Mouse (Mus musculus): ENCODE data around the gene Tomm20l. TPM values are rescaled to one million over a fixed set of nuclear protein-coding genes. Genes with fewer than 3 reads are reported as not detected.

The Tomm20l gene
- total and polyA plus RNA-seq, 2 experiments from 2014 or later, result not detected

- ATAC-seq (ENCODE audit: insufficient read depth, low read depth), result no peak
- Histone ChIP-seq H3K4me2 (ENCODE audit: low read depth, low read length) (no peak overlapping the region), H3K4me3 (ENCODE audit: low read depth, low read length) (no peak overlapping the region), H3K27me3 (ENCODE audit: control insufficient read depth, insufficient read depth, low read length) (no peaks in the 10 kb centered on the region), H3K9ac (replicated peaks; ENCODE audit: low read depth, low read length) (no peak overlapping the region), H3K9me3 (replicated peaks; ENCODE audit: control insufficient read depth, low read length) (no peaks in the 10 kb centered on the region), H3K36me3 (replicated peaks; ENCODE audit: control insufficient read depth, insufficient read depth, low read length) (peaks cover 46% of the 10 kb centered on the region), H3K4me1 (ENCODE audit: control insufficient read depth, insufficient read depth) (peaks cover 13% of the 10 kb centered on the region), H3K27ac (ENCODE audit: low read depth) (no peak overlapping the region)
- WGBS, result 81% methylated on average over 5 of the region's 5 CpGs
- peak; percentile 20; the same call in 1 of the 2 replicates for TF ChIP-seq CTCF (IDR thresholded peaks at IDR 0.05; ENCODE audit: low read depth)
- no peak for TF ChIP-seq EP300 (IDR thresholded peaks at IDR 0.05; ENCODE audit: low read depth)
- no peak for DNase-seq (ENCODE audit: low spot score)
Observed at GRCm38 (mm10) chr12:71139258-71139828, 28.1 kb downstream of the Tomm20l start.

DNA sequence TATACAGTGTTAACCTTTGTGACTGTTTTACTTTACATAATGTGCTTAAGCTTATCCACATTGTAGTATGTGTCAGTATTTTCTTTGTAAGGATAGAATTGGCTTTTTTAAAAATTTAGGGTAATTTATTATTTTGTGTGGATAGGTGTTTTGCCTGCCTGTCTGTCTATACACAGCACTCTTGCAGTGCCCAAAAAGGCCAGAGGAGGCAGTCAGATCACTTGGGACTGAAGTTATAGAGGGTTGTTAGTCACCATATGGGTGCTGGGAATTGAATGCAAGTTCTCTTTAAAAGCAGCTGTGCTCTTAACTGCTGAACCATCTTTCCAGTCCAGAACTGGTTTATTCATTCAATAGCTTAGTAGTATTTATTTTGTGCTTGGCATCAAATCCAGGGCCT, 30.0 kb downstream of the Tomm20l start:
- TF ChIP-seq CTCF (IDR thresholded peaks at IDR 0.05; ENCODE audit: low read depth) (no peak), EP300 (IDR thresholded peaks at IDR 0.05; ENCODE audit: low read depth) (no peak)
- Histone ChIP-seq H3K4me3 (ENCODE audit: low read depth, low read length) (no peak overlapping the region), H3K4me2 (ENCODE audit: low read depth, low read length) (no peak overlapping the region), H3K36me3 (replicated peaks; ENCODE audit: control insufficient read depth, insufficient read depth, low read length) (peaks cover 61% of the 10 kb centered on the region), H3K9ac (replicated peaks; ENCODE audit: low read depth, low read length) (no peak overlapping the region), H3K4me1 (ENCODE audit: control insufficient read depth, insufficient read depth) (peaks cover 10% of the 10 kb centered on the region), H3K9me3 (replicated peaks; ENCODE audit: control insufficient read depth, low read length) (no peaks in the 10 kb centered on the region), H3K27me3 (ENCODE audit: control insufficient read depth, insufficient read depth, low read length) (no peaks in the 10 kb centered on the region), H3K27ac (ENCODE audit: low read depth) (no peak overlapping the region)
- ATAC-seq (ENCODE audit: insufficient read depth, low read depth) (no peak), DNase-seq (ENCODE audit: low spot score) (no peak)

GRCm38 (mm10) chr12:71147641-71148040, 36.4 kb downstream of the Tomm20l start:
- peaks cover 73% of the 10 kb centered on the region for H3K36me3 ChIP-seq (replicated peaks; ENCODE audit: control insufficient read depth, insufficient read depth, low read length)
- H3K27ac ChIP-seq (ENCODE audit: low read depth), result no peak overlapping the region
- H3K9ac ChIP-seq (replicated peaks; ENCODE audit: low read depth, low read length), result no peak overlapping the region
- no peak overlapping the region for H3K4me3 ChIP-seq (ENCODE audit: low read depth, low read length)
- no peaks in the 10 kb centered on the region for H3K27me3 ChIP-seq (ENCODE audit: control insufficient read depth, insufficient read depth, low read length)
- DNase-seq (ENCODE audit: low spot score) (peak; percentile 35), ATAC-seq (ENCODE audit: insufficient read depth, low read depth) (no peak)
- H3K9me3 ChIP-seq (replicated peaks; ENCODE audit: control insufficient read depth, low read length), result no peaks in the 10 kb centered on the region
- 57% methylated on average over 3 of the region's 3 CpGs for WGBS
- no peak for TF ChIP-seq EP300 (IDR thresholded peaks at IDR 0.05; ENCODE audit: low read depth)
- peak; percentile 56 for TF ChIP-seq CTCF (IDR thresholded peaks at IDR 0.05; ENCODE audit: low read depth)
- no peaks in the 10 kb centered on the region for H3K4me1 ChIP-seq (ENCODE audit: control insufficient read depth, insufficient read depth)
- H3K4me2 ChIP-seq (ENCODE audit: low read depth, low read length), result no peak overlapping the region

GRCm38 (mm10) chr12:71148801-71149200, 37.6 kb downstream of the Tomm20l start:
- H3K27ac ChIP-seq (ENCODE audit: low read depth), result no peak overlapping the region
- no peak overlapping the region for H3K4me3 ChIP-seq (ENCODE audit: low read depth, low read length)
- DNase-seq (ENCODE audit: low spot score), result no peak
- no peak overlapping the region for H3K9ac ChIP-seq (replicated peaks; ENCODE audit: low read depth, low read length)
- TF ChIP-seq CTCF (IDR thresholded peaks at IDR 0.05; ENCODE audit: low read depth) (no peak), EP300 (IDR thresholded peaks at IDR 0.05; ENCODE audit: low read depth) (no peak)
- WGBS, result 91% methylated on average over 9 of the region's 9 CpGs
- H3K27me3 ChIP-seq (ENCODE audit: control insufficient read depth, insufficient read depth, low read length), result no peaks in the 10 kb centered on the region
- H3K9me3 ChIP-seq (replicated peaks; ENCODE audit: control insufficient read depth, low read length), result no peaks in the 10 kb centered on the region
- no peak overlapping the region for H3K4me2 ChIP-seq (ENCODE audit: low read depth, low read length)
- no peaks in the 10 kb centered on the region for H3K4me1 ChIP-seq (ENCODE audit: control insufficient read depth, insufficient read depth)
- H3K36me3 ChIP-seq (replicated peaks; ENCODE audit: control insufficient read depth, insufficient read depth, low read length), result peaks cover 73% of the 10 kb centered on the region
- ATAC-seq (ENCODE audit: insufficient read depth, low read depth), result no peak

- DNase-seq (ENCODE audit: low spot score), result no peak
Observed at GRCm38 (mm10) chr12:71149456-71149855, 38.2 kb downstream of the Tomm20l start.

GRCm38 (mm10) chr12:71150167-71150566, 38.9 kb downstream of the Tomm20l start:
- Histone ChIP-seq H3K4me3 (ENCODE audit: low read depth, low read length) (no peak overlapping the region), H3K4me2 (ENCODE audit: low read depth, low read length) (no peak overlapping the region), H3K9me3 (replicated peaks; ENCODE audit: control insufficient read depth, low read length) (no peaks in the 10 kb centered on the region), H3K4me1 (ENCODE audit: control insufficient read depth, insufficient read depth) (no peaks in the 10 kb centered on the region), H3K9ac (replicated peaks; ENCODE audit: low read depth, low read length) (no peak overlapping the region), H3K27ac (ENCODE audit: low read depth) (no peak overlapping the region), H3K27me3 (ENCODE audit: control insufficient read depth, insufficient read depth, low read length) (no peaks in the 10 kb centered on the region), H3K36me3 (replicated peaks; ENCODE audit: control insufficient read depth, insufficient read depth, low read length) (peaks cover 69% of the 10 kb centered on the region)
- WGBS, result 91% methylated on average over 8 of the region's 8 CpGs
- DNase-seq (ENCODE audit: low spot score), result no peak
- TF ChIP-seq CTCF (IDR thresholded peaks at IDR 0.05; ENCODE audit: low read depth), result no peak
- no peak for TF ChIP-seq EP300 (IDR thresholded peaks at IDR 0.05; ENCODE audit: low read depth)
- no peak for ATAC-seq (ENCODE audit: insufficient read depth, low read depth)

More at GRCm38 (mm10) chr12:71149456-71149855, 38.2 kb downstream of the Tomm20l start:
- H3K4me3 ChIP-seq (ENCODE audit: low read depth, low read length), result no peak overlapping the region
- H3K36me3 ChIP-seq (replicated peaks; ENCODE audit: control insufficient read depth, insufficient read depth, low read length), result peaks cover 70% of the 10 kb centered on the region
- no peak overlapping the region for H3K4me2 ChIP-seq (ENCODE audit: low read depth, low read length)
- H3K27ac ChIP-seq (ENCODE audit: low read depth), result no peak overlapping the region
- no peaks in the 10 kb centered on the region for H3K9me3 ChIP-seq (replicated peaks; ENCODE audit: control insufficient read depth, low read length)
- no peak overlapping the region for H3K9ac ChIP-seq (replicated peaks; ENCODE audit: low read depth, low read length)
- WGBS, result 91% methylated on average over 6 of the region's 6 CpGs
- no peak for ATAC-seq (ENCODE audit: insufficient read depth, low read depth)
- no peaks in the 10 kb centered on the region for H3K4me1 ChIP-seq (ENCODE audit: control insufficient read depth, insufficient read depth)
- TF ChIP-seq CTCF (IDR thresholded peaks at IDR 0.05; ENCODE audit: low read depth) (no peak), EP300 (IDR thresholded peaks at IDR 0.05; ENCODE audit: low read depth) (no peak)
- no peaks in the 10 kb centered on the region for H3K27me3 ChIP-seq (ENCODE audit: control insufficient read depth, insufficient read depth, low read length)

Data from heart, postnatal 0 days (tissue).